Mouse (Mus musculus) CH12.LX (cell line): ENCODE data around the gene Spaar. TPM values are rescaled to one million over a fixed set of nuclear protein-coding genes. Genes with fewer than 3 reads are reported as not detected.

Experiments
- DNase-seq: peaks from one replicate; pipeline ENCODE4 v3.0.0-alpha.2; 2013; ENCODE audit errors: extremely low read depth
- H3K27ac ChIP-seq: 2 replicates; pipeline ENCODE4 v1.5.1; 2012; ENCODE audit warnings: low read depth, mild to moderate bottlenecking, control low read depth, moderate library complexity; ENCODE audit not compliant: insufficient read depth
- H3K27me3 ChIP-seq: replicated peaks from 2 replicates; pipeline ENCODE3; 2012; ENCODE audit warnings: inconsistent platforms
- H3K36me3 ChIP-seq, 2 experiments: replicated peaks in 1 of 2; 2 replicates each; pipeline versions ENCODE3 to v1.6.1; 2012; ENCODE audit warnings: inconsistent platforms in 1 of 2, low read length in 1 of 2, mild to moderate bottlenecking in 1 of 2, mixed read lengths in 1 of 2, moderate library complexity in 1 of 2; ENCODE audit not compliant: control insufficient read depth in 1 of 2, insufficient read depth in 1 of 2
- H3K4me1 ChIP-seq, 2 experiments: 2 replicates each; pipeline ENCODE4 v1.6.1; 2012; ENCODE audit warnings: inconsistent platforms in 1 of 2, moderate library complexity in 1 of 2; ENCODE audit not compliant: insufficient read depth in 2 of 2, control insufficient read depth in 1 of 2
- H3K4me2 ChIP-seq: 2 replicates; pipeline ENCODE4 v1.6.1; 2012; ENCODE audit warnings: low read depth, mild to moderate bottlenecking, control low read depth; ENCODE audit not compliant: poor library complexity, insufficient read depth, severe bottlenecking
- H3K4me3 ChIP-seq, 3 experiments: fragments of 150-350 bp in 1 of 3; sonication (generic) in 1 of 3; replicated peaks in 1 of 3; 2 replicates each; pipeline versions ENCODE3 to v1.5.1; 2011 to 2012; ENCODE audit warnings: low read depth in 2 of 3, low read length in 2 of 3, mild to moderate bottlenecking in 2 of 3, moderate library complexity in 2 of 3, control low read depth in 1 of 3, improper control_type of control experiment in 1 of 3, inconsistent platforms in 1 of 3, mixed read lengths in 1 of 3; ENCODE audit not compliant: poor library complexity in 1 of 3
- H3K79me2 ChIP-seq: replicated peaks from 2 replicates; pipeline ENCODE4 v1.6.1; 2012; ENCODE audit warnings: mild to moderate bottlenecking, moderate library complexity; ENCODE audit not compliant: control insufficient read depth, poor library complexity, insufficient read depth, severe bottlenecking; ENCODE audit errors: extremely low read depth
- H3K9ac ChIP-seq: 2 replicates; pipeline ENCODE4 v1.6.1; 2012; ENCODE audit warnings: low read depth, mild to moderate bottlenecking, control low read depth, moderate library complexity; ENCODE audit not compliant: insufficient read depth
- H3K9me3 ChIP-seq: replicated peaks from 2 replicates; pipeline ENCODE3; 2012; ENCODE audit warnings: low read length, inconsistent platforms, mixed read lengths
- BHLHE40 ChIP-seq: IDR thresholded peaks from 2 replicates; pipeline ENCODE4 v1.6.1; 2011; ENCODE audit warnings: mild to moderate bottlenecking, low read depth, low read length, improper control_type of control experiment
- E2F4 ChIP-seq: IDR thresholded peaks from 2 replicates; pipeline ENCODE4 v1.6.1; 2011; ENCODE audit warnings: low read depth, low read length, improper control_type of control experiment; ENCODE audit not compliant: insufficient replicate concordance
- EP300 ChIP-seq: IDR thresholded peaks from 2 replicates; pipeline ENCODE4 v1.6.1; 2011; ENCODE audit warnings: low read length, improper control_type of control experiment
- ETS1 ChIP-seq: conservative IDR thresholded peaks from 2 replicates; pipeline ENCODE4 v1.6.1; 2012; ENCODE audit warnings: low read depth, mild to moderate bottlenecking, inconsistent platforms, low read length, improper control_type of control experiment, moderate library complexity
- GABPA ChIP-seq: IDR thresholded peaks from 2 replicates; pipeline ENCODE4 v1.6.1; 2012; ENCODE audit warnings: low read depth, low read length, improper control_type of control experiment, inconsistent platforms; ENCODE audit not compliant: insufficient replicate concordance
- HCFC1 ChIP-seq: IDR thresholded peaks from 2 replicates; pipeline ENCODE4 v1.6.1; 2012; ENCODE audit warnings: low read depth, mild to moderate bottlenecking, inconsistent platforms, low read length, improper control_type of control experiment
- IRF4 ChIP-seq: IDR thresholded peaks from 2 replicates; pipeline ENCODE4 v1.6.1; 2014; ENCODE audit warnings: low read depth, mild to moderate bottlenecking, inconsistent platforms, low read length, improper control_type of control experiment
- JUN ChIP-seq: IDR thresholded peaks from 2 replicates; pipeline ENCODE4 v1.6.1; 2011; ENCODE audit warnings: low read depth, mild to moderate bottlenecking, low read length, improper control_type of control experiment, moderate library complexity; ENCODE audit not compliant: insufficient read depth
- JUND ChIP-seq: conservative IDR thresholded peaks from 2 replicates; pipeline ENCODE4 v1.6.1; 2011; ENCODE audit warnings: low read depth, low read length, improper control_type of control experiment
- KAT2A ChIP-seq: IDR thresholded peaks from 2 replicates; pipeline ENCODE4 v1.6.1; 2012; ENCODE audit warnings: low read length, improper control_type of control experiment, inconsistent platforms; ENCODE audit not compliant: insufficient replicate concordance
- MAFK ChIP-seq: IDR thresholded peaks from 2 replicates; pipeline ENCODE4 v1.6.1; 2011; ENCODE audit warnings: low read length, improper control_type of control experiment; ENCODE audit not compliant: insufficient replicate concordance
- MEF2A ChIP-seq: IDR thresholded peaks from 2 replicates; pipeline ENCODE4 v1.6.1; 2014; ENCODE audit warnings: low read depth, mild to moderate bottlenecking, inconsistent platforms, low read length, improper control_type of control experiment, borderline replicate concordance
- MXI1 ChIP-seq: IDR thresholded peaks from 2 replicates; pipeline ENCODE4 v1.6.1; 2011; ENCODE audit warnings: mild to moderate bottlenecking, low read depth, low read length, improper control_type of control experiment
- MYC ChIP-seq: IDR thresholded peaks from 2 replicates; pipeline ENCODE4 v1.6.1; 2011; ENCODE audit warnings: low read depth, mild to moderate bottlenecking, improper control_type of control experiment, low read length
- NRF1 ChIP-seq: IDR thresholded peaks from 2 replicates; pipeline ENCODE4 v1.6.1; 2014; ENCODE audit warnings: low read depth, mild to moderate bottlenecking, inconsistent platforms, low read length, improper control_type of control experiment, moderate library complexity
- POLR2AphosphoS2 ChIP-seq: IDR thresholded peaks from 2 replicates; pipeline ENCODE4 v1.6.1; 2011; ENCODE audit warnings: low read depth, low read length, improper control_type of control experiment
- RAD21 ChIP-seq: IDR thresholded peaks from 2 replicates; pipeline ENCODE4 v1.6.1; 2011; ENCODE audit warnings: low read depth, mild to moderate bottlenecking, low read length, improper control_type of control experiment, moderate library complexity
- RCOR1 ChIP-seq: conservative IDR thresholded peaks from 2 replicates; pipeline ENCODE4 v1.6.1; 2012; ENCODE audit warnings: low read depth, mild to moderate bottlenecking, inconsistent platforms, low read length, improper control_type of control experiment
- SMC3 ChIP-seq: IDR thresholded peaks from 2 replicates; pipeline ENCODE4 v1.6.1; 2011; ENCODE audit warnings: low read depth, low read length, improper control_type of control experiment
- TCF12 ChIP-seq: IDR thresholded peaks from 2 replicates; pipeline ENCODE4 v1.6.1; 2014; ENCODE audit warnings: low read depth, mild to moderate bottlenecking, inconsistent platforms, low read length, improper control_type of control experiment
- UBTF ChIP-seq: IDR thresholded peaks from 2 replicates; pipeline ENCODE4 v1.6.1; 2012; ENCODE audit warnings: low read depth, mild to moderate bottlenecking, inconsistent platforms, low read length, improper control_type of control experiment, moderate library complexity
- ZC3H11A ChIP-seq: IDR thresholded peaks from 2 replicates; pipeline ENCODE4 v1.6.1; 2012; ENCODE audit warnings: low read depth, mild to moderate bottlenecking, inconsistent platforms, low read length, improper control_type of control experiment
- ZMIZ1 ChIP-seq: IDR thresholded peaks from 2 replicates; pipeline ENCODE4 v1.6.1; 2012; ENCODE audit warnings: low read depth, mild to moderate bottlenecking, inconsistent platforms, low read length, improper control_type of control experiment
- ZNF384 ChIP-seq: IDR thresholded peaks from 2 replicates; pipeline ENCODE4 v1.6.1; 2012; ENCODE audit warnings: low read depth, low read length, improper control_type of control experiment, inconsistent platforms
- dilution Hi-C: fragments of 300-500 bp; cut with MboI; formaldehyde crosslinking; loops from 2 replicates; pipeline ENCODE4 v1.14.3; 2020; ENCODE audit warnings: low sequenced_read_pairs; ENCODE audit not compliant: extremely low pct_unique_long_range_greater_than_20kb, extremely low pct_ligation_motif_present
- in situ Hi-C: fragments of 300-500 bp; cut with MboI; formaldehyde crosslinking; loops from 3 replicates; pipeline ENCODE4 v1.14.3; 2019; ENCODE audit warnings: low sequenced_read_pairs, low pct_ligation_motif_present, low pct_unique_long_range_greater_than_20kb, mixed read lengths
- polyA plus RNA-seq: library from polyadenylated mRNA; unstranded; fragments of >175 nt; gene quantifications from 2 replicates; pipeline ENCODE4 v1.2.1, GENCODE M21; 2012; ENCODE audit warnings: low read depth; ENCODE audit not compliant: insufficient read length
- total RNA-seq, 2 experiments: library from RNA; depleted of rRNA; stranded (reverse); fragments of 300-350 nt in 1 of 2; fragments of >200 nt in 1 of 2; gene quantifications; 2 replicates each; pipeline ENCODE4 v1.2.3; 2012 to 2014

The Spaar gene
- total RNA-seq (2012; rRNA removed): not detected in 2 replicates
- total RNA-seq (2014; rRNA removed): not detected in 2 replicates
- polyA plus RNA-seq: not detected in 2 replicates

- H3K9ac ChIP-seq: no peak within 1 kb of the TSS
- TF ChIP-seq GABPA: no peak
- H3K9me3 ChIP-seq: no peaks in the 10 kb centered on the region
- no peak within 1 kb of the TSS for H3K27ac ChIP-seq
- DNase-seq: no peak
- no peak within 1 kb of the TSS for H3K4me3 ChIP-seq
- H3K79me2 ChIP-seq: no peaks in the 10 kb centered on the region
- no peak within 1 kb of the TSS for H3K4me2 ChIP-seq
- dilution Hi-C loops: no loop called here
- no peaks in the 10 kb centered on the region for H3K36me3 ChIP-seq
- H3K4me1 ChIP-seq: no peaks in the 10 kb centered on the region
- in situ Hi-C loops: loop anchor here (10.0 to 25.0 kb wide), 2 partner anchors 125 to 257 kb away; partner anchors contain the start of genes Ccin and Olfr155
- H3K27me3 ChIP-seq: peaks cover 90% of the 10 kb centered on the region
Measured at GRCm38 (mm10) chr4:43729794-43730550, at the start of gene Spaar. Spaar (plus strand) TSS chr4:43730034.

DNA sequence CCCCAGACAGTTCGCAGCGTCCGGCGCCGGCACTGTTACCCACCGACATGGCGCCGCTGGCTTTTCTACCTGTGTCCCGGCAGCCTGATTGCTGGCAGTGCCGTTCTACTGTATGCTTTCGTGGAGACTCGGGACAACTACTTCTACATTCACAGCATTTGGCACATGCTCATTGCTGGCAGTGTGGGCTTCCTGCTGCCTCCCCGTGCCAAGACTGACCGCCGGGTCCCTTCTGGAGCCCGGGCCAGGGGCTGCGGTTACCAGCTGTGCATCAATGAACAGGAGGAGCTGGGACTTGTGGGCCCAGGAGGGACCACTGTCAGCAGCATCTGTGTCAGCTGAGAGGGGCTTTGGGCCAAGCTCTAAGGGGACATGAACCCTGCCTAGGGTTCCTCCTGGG is 39.8 kb upstream of the Spaar start:
- in situ Hi-C loops: no loop called here
- H3K4me3 ChIP-seq: no peak overlapping the region
- H3K4me1 ChIP-seq: no peaks in the 10 kb centered on the region
- no peak overlapping the region for H3K27ac ChIP-seq
- no peak overlapping the region for H3K9ac ChIP-seq
- no peak for TF ChIP-seq KAT2A
- no peak for TF ChIP-seq HCFC1
- TF ChIP-seq MYC: no peak
- no peak for TF ChIP-seq SMC3
- TF ChIP-seq ETS1: no peak
- TF ChIP-seq MXI1: no peak
- no peak for TF ChIP-seq E2F4
- H3K27me3 ChIP-seq: peaks cover 89% of the 10 kb centered on the region
- H3K79me2 ChIP-seq: no peaks in the 10 kb centered on the region
- dilution Hi-C loops: no loop called here
- H3K4me2 ChIP-seq: no peak overlapping the region
- no peak for DNase-seq
- no peaks in the 10 kb centered on the region for H3K9me3 ChIP-seq
- no peaks in the 10 kb centered on the region for H3K36me3 ChIP-seq

- in situ Hi-C loops: no loop called here
- H3K79me2 ChIP-seq: no peaks in the 10 kb centered on the region
- peaks cover 87% of the 10 kb centered on the region for H3K27me3 ChIP-seq
- H3K4me2 ChIP-seq: no peak overlapping the region
- TF ChIP-seq EP300 (no peak), BHLHE40 (no peak), MXI1 (no peak), UBTF (no peak), ZC3H11A (no peak), MAFK (no peak), NRF1 (no peak), MYC (no peak), MEF2A (no peak), JUN (no peak), JUND (no peak), E2F4 (no peak), RAD21 (no peak), IRF4 (no peak), RCOR1 (no peak), POLR2AphosphoS2 (no peak), TCF12 (no peak), ZNF384 (no peak), ZMIZ1 (no peak)
- dilution Hi-C loops: no loop called here
- H3K9me3 ChIP-seq: no peaks in the 10 kb centered on the region
- no peak overlapping the region for H3K27ac ChIP-seq
- no peak overlapping the region for H3K9ac ChIP-seq
- H3K4me3 ChIP-seq: no peak overlapping the region
- DNase-seq: no peak
- no peaks in the 10 kb centered on the region for H3K36me3 ChIP-seq
- no peaks in the 10 kb centered on the region for H3K4me1 ChIP-seq
Measured at GRCm38 (mm10) chr4:43691026-43691425, 38.8 kb upstream of the Spaar start.
